Mouse (Mus musculus) ES-Bruce4 (cell line): ENCODE measurements around the gene Ptges2. TPM values are rescaled to one million over a fixed set of nuclear protein-coding genes. Genes with fewer than 3 reads are reported as not detected.

Experiments used
- H3K27ac ChIP-seq: 2 replicates; pipeline ENCODE4 v1.5.1; 2012; ENCODE audit warnings: low read length, inconsistent platforms; ENCODE audit not compliant: insufficient read depth
- H3K27me3 ChIP-seq: 2 replicates; pipeline ENCODE4 v1.6.1; 2012; ENCODE audit warnings: mild to moderate bottlenecking, low read length, inconsistent platforms; ENCODE audit not compliant: control insufficient read depth, poor library complexity, insufficient read depth, severe bottlenecking
- H3K36me3 ChIP-seq: 2 replicates; pipeline ENCODE4 v1.6.1; 2012; ENCODE audit warnings: inconsistent platforms, mild to moderate bottlenecking, low read length, moderate library complexity; ENCODE audit not compliant: control insufficient read depth, poor library complexity, insufficient read depth, severe bottlenecking
- H3K4me1 ChIP-seq: one replicate; pipeline ENCODE4 v1.8.1; 2011; ENCODE audit warnings: low read length; ENCODE audit not compliant: control insufficient read depth, insufficient read depth
- H3K4me3 ChIP-seq: 2 replicates; pipeline ENCODE4 v1.5.1; 2011; ENCODE audit warnings: low read depth, mild to moderate bottlenecking, low read length
- H3K9ac ChIP-seq: 2 replicates; pipeline ENCODE4 v1.6.1; 2012; ENCODE audit warnings: low read depth, mild to moderate bottlenecking, inconsistent platforms; ENCODE audit not compliant: poor library complexity, severe bottlenecking
- H3K9me3 ChIP-seq: replicated peaks from 2 replicates; pipeline ENCODE4 v1.6.1; 2012; ENCODE audit warnings: mild to moderate bottlenecking, low read length, inconsistent platforms; ENCODE audit not compliant: control insufficient read depth, poor library complexity, insufficient read depth, severe bottlenecking
- CTCF ChIP-seq: IDR thresholded peaks from one replicate; pipeline ENCODE4 v1.8.1; 2011; ENCODE audit warnings: low read depth, low read length
- EP300 ChIP-seq: IDR thresholded peaks from 2 replicates; pipeline ENCODE4 v1.6.1; 2011; ENCODE audit warnings: low read depth, low read length; ENCODE audit not compliant: insufficient read depth
- POLR2A ChIP-seq: IDR thresholded peaks from one replicate; pipeline ENCODE4 v1.8.1; 2011; ENCODE audit warnings: low read length; ENCODE audit not compliant: insufficient read depth
- polyA plus RNA-seq: library from polyadenylated mRNA; stranded (reverse); fragments of >200 nt; gene quantifications from 2 replicates; pipeline ENCODE4 v1.2.4, GENCODE M21; 2011; ENCODE audit warnings: low read depth; ENCODE audit not compliant: missing spikeins, insufficient read depth, insufficient read length

Ptges2 gene
- polyA plus RNA-seq, 1 experiment: 22.2 TPM

DNA sequence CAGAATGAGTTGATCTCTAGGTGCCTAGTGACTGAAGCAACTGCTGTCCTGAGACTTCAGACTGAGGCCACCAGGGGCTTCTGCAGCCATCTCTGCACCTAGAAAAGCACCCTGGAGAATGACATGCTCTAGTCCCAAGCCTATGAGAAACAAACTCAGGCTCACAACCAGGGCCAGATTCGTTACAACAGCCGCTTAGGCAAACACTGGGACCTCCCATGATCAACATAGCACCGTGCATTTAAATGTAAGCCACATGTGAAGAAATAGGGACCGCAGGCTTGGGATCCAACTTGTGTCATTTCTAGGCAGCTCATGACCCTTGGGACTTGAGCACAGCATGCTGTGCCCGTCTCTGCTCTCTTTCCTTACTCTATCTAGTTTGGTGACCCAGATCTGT, 32.0 kb downstream of the Ptges2 start:
- Histone ChIP-seq H3K27ac (no peak overlapping the region), H3K4me1 (no peaks in the 10 kb centered on the region), H3K27me3 (no peaks in the 10 kb centered on the region), H3K36me3 (no peaks in the 10 kb centered on the region), H3K4me3 (no peak overlapping the region), H3K9ac (no peak overlapping the region), H3K9me3 (no peaks in the 10 kb centered on the region)
- no peak for TF ChIP-seq EP300
- TF ChIP-seq CTCF: no peak
- no peak for TF ChIP-seq POLR2A

GRCm38 (mm10) chr2:32428262-32428722, 32.6 kb downstream of the Ptges2 start:
- Histone ChIP-seq H3K4me1 (no peaks in the 10 kb centered on the region), H3K4me3 (no peak overlapping the region), H3K36me3 (no peaks in the 10 kb centered on the region), H3K27ac (no peak overlapping the region), H3K27me3 (no peaks in the 10 kb centered on the region), H3K9ac (no peak overlapping the region), H3K9me3 (no peaks in the 10 kb centered on the region)
- TF ChIP-seq CTCF (no peak), POLR2A (no peak), EP300 (no peak)

- TF ChIP-seq CTCF (no peak), POLR2A (no peak), EP300 (no peak)
- H3K9ac ChIP-seq: no peak overlapping the region
- no peaks in the 10 kb centered on the region for H3K36me3 ChIP-seq
- no peak overlapping the region for H3K4me3 ChIP-seq
- H3K27me3 ChIP-seq: no peaks in the 10 kb centered on the region
- no peaks in the 10 kb centered on the region for H3K9me3 ChIP-seq
- no peak overlapping the region for H3K27ac ChIP-seq
- no peaks in the 10 kb centered on the region for H3K4me1 ChIP-seq
These were observed 33.7 kb downstream of the Ptges2 start for GRCm38 (mm10) chr2:32429215-32429891.

GRCm38 (mm10) chr2:32430701-32431676, 35.3 kb downstream of the Ptges2 start:
- Histone ChIP-seq H3K27ac (no peak overlapping the region), H3K36me3 (no peaks in the 10 kb centered on the region), H3K4me3 (peak overlapping the region; percentile 36), H3K9ac (peak overlapping the region; percentile 29; the same call in 1 of the 2 replicates), H3K9me3 (no peaks in the 10 kb centered on the region), H3K27me3 (no peaks in the 10 kb centered on the region), H3K4me1 (no peaks in the 10 kb centered on the region)
- TF ChIP-seq POLR2A: no peak
- no peak for TF ChIP-seq CTCF
- TF ChIP-seq EP300: no peak

DNA sequence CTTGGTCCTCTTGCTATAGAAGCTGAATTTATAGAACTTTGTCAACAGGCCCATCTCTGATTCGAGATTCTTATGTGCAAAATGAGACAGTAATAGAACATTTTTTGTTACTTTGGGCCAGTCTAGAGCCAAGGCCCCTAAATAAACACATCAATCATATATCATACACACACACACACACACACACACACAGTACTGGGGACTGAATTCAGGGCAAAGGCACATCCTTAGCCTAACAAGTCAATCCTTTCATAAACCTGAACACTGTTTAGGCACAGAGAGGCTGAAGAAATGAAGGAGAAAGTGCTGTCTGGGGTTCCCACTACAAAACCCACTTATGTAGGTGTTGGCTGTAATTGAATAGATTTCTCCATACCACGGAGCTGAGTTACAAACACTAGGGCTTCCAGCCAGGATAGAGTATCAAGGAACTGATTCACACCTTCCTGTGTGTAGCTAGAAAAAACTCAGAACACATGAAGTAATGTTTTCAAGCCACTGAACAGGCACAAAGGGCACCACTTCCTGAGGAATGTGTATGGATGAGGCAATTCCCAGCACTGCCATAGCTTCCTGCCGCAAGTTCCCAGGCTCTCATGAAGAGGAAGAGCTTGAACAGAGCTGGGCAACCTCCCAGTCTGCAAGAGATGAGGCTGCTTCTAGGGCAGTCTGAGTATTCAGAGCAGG, 41.1 kb downstream of the Ptges2 start:
- TF ChIP-seq CTCF (no peak), POLR2A (no peak), EP300 (no peak)
- Histone ChIP-seq H3K4me3 (no peak overlapping the region), H3K36me3 (no peaks in the 10 kb centered on the region), H3K9me3 (no peaks in the 10 kb centered on the region), H3K9ac (no peak overlapping the region), H3K27ac (no peak overlapping the region), H3K27me3 (no peaks in the 10 kb centered on the region), H3K4me1 (no peaks in the 10 kb centered on the region)
